Mouse (Mus musculus): Measurements from ENCODE around the gene Vmn1r61.

Vmn1r61 gene

GRCm38 (mm10) chr7:5613195-5613594, at the start of gene Vmn1r61:
Vmn1r61 (minus strand) TSS chr7:5613295.
- no peak for DNase-seq (ENCODE audit: inconsistent age in 2 of 2, low spot score in 1 of 2)

All from adrenal gland, adult (tissue).